Mouse (Mus musculus) lung, postnatal 0 days (tissue): ENCODE results near the gene Zfp46.

Experiments used
- CTCF ChIP-seq: IDR thresholded peaks from 2 replicates; pipeline ENCODE4 v1.5.1; 2016; ENCODE audit warnings: antibody characterized with exemption, mild to moderate bottlenecking
- EP300 ChIP-seq: IDR thresholded peaks from 2 replicates; pipeline ENCODE4 v1.6.1; 2016; ENCODE audit warnings: antibody characterized with exemption, mild to moderate bottlenecking, control low read depth

GRCm38 (mm10) chr4:136310229-136311041 is 26.0 kb downstream of the Zfp46 start, which contains the start of gene Hnrnpr:
- TF ChIP-seq CTCF = no peak
- no peak for TF ChIP-seq EP300
